13 mouse cellular contexts compared by ENCODE assay signal in the genomic region with DNA sequence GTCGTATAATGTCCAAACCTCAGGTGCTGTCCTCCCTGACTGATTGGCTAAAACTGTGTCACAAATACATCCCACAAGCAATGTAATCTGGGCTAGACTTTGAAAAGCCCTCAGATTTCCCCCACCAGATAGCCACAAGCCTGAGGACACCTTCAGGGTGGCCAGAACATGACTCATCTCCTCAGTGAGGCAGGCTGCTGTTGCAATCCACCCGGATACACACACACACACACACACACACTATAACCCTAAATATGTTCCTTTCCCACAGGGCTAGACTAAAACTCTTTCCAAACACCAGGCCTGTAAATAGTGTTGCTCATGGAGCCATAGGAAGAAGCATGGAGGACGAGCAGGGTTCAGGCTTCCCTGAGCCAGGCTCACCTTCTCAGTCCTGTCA. TPM values are rescaled to one million over a fixed set of nuclear protein-coding genes. Genes with fewer than 3 reads are reported as not detected.
DNase-seq lines count a peak whose midpoint lies in the region; ATAC-seq lines count a peak whose summit lies in the region.
"Had no signal": no experiment of that assay in that cellular context is flagged by ENCODE, and none has a peak within 500 bp of the region (broad histone marks: within the 10 kb centered on the region; RNA-seq: fewer than 3 reads in every experiment).

No protein-coding gene starts in this region.

- ATAC-seq in hindbrain, embryonic 11.5 days (ENCODE audit: low FRiP score) = no peak
- no peak for ATAC-seq in hindbrain, embryonic 16.5 days
- no peak for ATAC-seq in embryonic facial prominence, embryonic 11.5 days (replicated peaks; ENCODE audit: insufficient number of reproducible peaks, low FRiP score, low TSS enrichment, low read depth)
- 0 out of 2 replicates have a peak, but pooled peaks have one; percentile 16 for ATAC-seq in midbrain, embryonic 12.5 days (ENCODE audit: low FRiP score, low read depth)
- ATAC-seq: activated CD4-positive, CD25-positive, alpha-beta regulatory T cell, adult 4 months had no signal

- DNase-seq in adrenal gland, adult 2 months = peak; percentile 65
- no peak for DNase-seq in adrenal gland, postnatal 4 days (ENCODE audit: low spot score in 2 of 2)
- no peak for DNase-seq in hindbrain, embryonic 11.5 days (ENCODE audit: low spot score)
- no peak for DNase-seq in embryonic facial prominence, embryonic 11.5 days (ENCODE audit: low spot score)
- no peak for DNase-seq in yolk sac, embryonic 10.5 days (ENCODE audit: low spot score)
- DNase-seq in frontal cortex, postnatal 14 days (ENCODE audit: low spot score in 2 of 2) = no peak
- DNase-seq: B cell, adult 2 months; right cerebral cortex, postnatal 4 days had no signal

- peak overlapping the region; percentile 25; the same call in 1 of the 2 replicates for H3K27ac ChIP-seq in hindbrain, embryonic 11.5 days (ENCODE audit: low read depth, low read length)
- no peak overlapping the region for H3K27ac ChIP-seq in hindbrain, embryonic 16.5 days (ENCODE audit: low read depth, low read length)
- H3K27ac ChIP-seq in embryonic facial prominence, embryonic 11.5 days (replicated peaks; ENCODE audit: low read depth, low read length) = peak overlapping the region; percentile 35; the same call in 1 of the 2 replicates
- peak overlapping the region; percentile 63 for H3K27ac ChIP-seq in midbrain, embryonic 12.5 days (replicated peaks)
- H3K27ac ChIP-seq: left cerebral cortex, adult 2 months had no signal

- H3K4me3 ChIP-seq in hindbrain, embryonic 11.5 days (ENCODE audit: low read depth, low read length) = no peak overlapping the region
- H3K4me3 ChIP-seq in hindbrain, embryonic 16.5 days (ENCODE audit: low read length) = no peak overlapping the region
- H3K4me3 ChIP-seq in embryonic facial prominence, embryonic 11.5 days (ENCODE audit: low read depth, low read length) = no peak overlapping the region
- no peak overlapping the region for H3K4me3 ChIP-seq in midbrain, embryonic 12.5 days
- H3K4me3 ChIP-seq: erythroblast, embryonic 14.5 days; left cerebral cortex, adult 2 months had no signal

- no peak overlapping the region for H3K4me2 ChIP-seq in hindbrain, embryonic 11.5 days (replicated peaks; ENCODE audit: low read depth, low read length)
- no peak overlapping the region for H3K4me2 ChIP-seq in hindbrain, embryonic 16.5 days (ENCODE audit: low read length)
- H3K4me2 ChIP-seq in embryonic facial prominence, embryonic 11.5 days (ENCODE audit: low read depth, low read length) = no peak overlapping the region
- H3K4me2 ChIP-seq in midbrain, embryonic 12.5 days (replicated peaks) = no peak overlapping the region

- no peaks in the 10 kb centered on the region for H3K27me3 ChIP-seq in hindbrain, embryonic 11.5 days (ENCODE audit: control insufficient read depth, insufficient read depth, low read length)
- no peaks in the 10 kb centered on the region for H3K27me3 ChIP-seq in hindbrain, embryonic 16.5 days (replicated peaks; ENCODE audit: control insufficient read depth, insufficient read depth, low read length)
- H3K27me3 ChIP-seq in embryonic facial prominence, embryonic 11.5 days (ENCODE audit: control insufficient read depth, insufficient read depth, low read length) = no peaks in the 10 kb centered on the region
- no peaks in the 10 kb centered on the region for H3K27me3 ChIP-seq in midbrain, embryonic 12.5 days

- no peaks in the 10 kb centered on the region for H3K36me3 ChIP-seq in hindbrain, embryonic 11.5 days (ENCODE audit: control insufficient read depth, insufficient read depth, low read length)
- H3K36me3 ChIP-seq in hindbrain, embryonic 16.5 days (ENCODE audit: control insufficient read depth, insufficient read depth, low read length) = no peaks in the 10 kb centered on the region
- no peaks in the 10 kb centered on the region for H3K36me3 ChIP-seq in embryonic facial prominence, embryonic 11.5 days (replicated peaks; ENCODE audit: control insufficient read depth, insufficient read depth, low read depth, low read length)
- H3K36me3 ChIP-seq in midbrain, embryonic 12.5 days = no peaks in the 10 kb centered on the region

- H3K9me3 ChIP-seq in hindbrain, embryonic 11.5 days (ENCODE audit: control insufficient read depth, low read length) = no peaks in the 10 kb centered on the region
- no peaks in the 10 kb centered on the region for H3K9me3 ChIP-seq in hindbrain, embryonic 16.5 days (ENCODE audit: control insufficient read depth, low read length)
- no peaks in the 10 kb centered on the region for H3K9me3 ChIP-seq in embryonic facial prominence, embryonic 11.5 days (replicated peaks; ENCODE audit: control insufficient read depth, low read length)
- H3K9me3 ChIP-seq in midbrain, embryonic 12.5 days = no peaks in the 10 kb centered on the region

- 80% methylated on average over 3 of the region's 3 CpGs for WGBS in hindbrain, embryonic 11.5 days
- 81% methylated on average over 3 of the region's 3 CpGs for WGBS in hindbrain, embryonic 16.5 days
- WGBS in embryonic facial prominence, embryonic 11.5 days = 78% methylated on average over 3 of the region's 3 CpGs
- WGBS in midbrain, embryonic 12.5 days = 87% methylated on average over 3 of the region's 3 CpGs

- H3K4me1 ChIP-seq in hindbrain, embryonic 11.5 days (replicated peaks; ENCODE audit: control insufficient read depth, insufficient read depth, low read length) = no peaks in the 10 kb centered on the region
- peaks cover 5% of the 10 kb centered on the region; the same call in 1 of the 2 replicates for H3K4me1 ChIP-seq in hindbrain, embryonic 16.5 days (ENCODE audit: control insufficient read depth, insufficient read depth, low read depth, low read length)
- no peaks in the 10 kb centered on the region for H3K4me1 ChIP-seq in embryonic facial prominence, embryonic 11.5 days (ENCODE audit: control insufficient read depth, insufficient read depth, low read length)
- peaks cover 15% of the 10 kb centered on the region for H3K4me1 ChIP-seq in midbrain, embryonic 12.5 days

- H3K9ac ChIP-seq in hindbrain, embryonic 11.5 days (ENCODE audit: low read depth, low read length) = no peak overlapping the region
- no peak overlapping the region for H3K9ac ChIP-seq in hindbrain, embryonic 16.5 days (ENCODE audit: low read depth, low read length)
- H3K9ac ChIP-seq in embryonic facial prominence, embryonic 11.5 days (replicated peaks; ENCODE audit: low read length) = no peak overlapping the region
- H3K9ac ChIP-seq in midbrain, embryonic 12.5 days (replicated peaks) = no peak overlapping the region

RNA-seq across cellular contexts. Expression of a gene that starts 58.6 kb away (rescaled TPM):
- total RNA-seq in adrenal gland, adult 2 months (2021) = 10 to 100 TPM; 30.2 to 40.3 TPM
- 22.9 and 25.6 TPM in 2 replicates for polyA plus RNA-seq in adrenal gland, adult 2 months (2012; rRNA removed)
- total RNA-seq in adrenal gland, postnatal 4 days (2021) = 10 to 100 TPM; 52.3 to 72.3 TPM
- polyA plus RNA-seq in hindbrain, embryonic 11.5 days (2014; fragmentation: Nextera tagmentation; extraction: Ambion mirVana) = 30.6 and 37.7 TPM in 2 replicates
- 95.5 and 108 TPM in 2 replicates for polyA plus RNA-seq in hindbrain, embryonic 16.5 days (2015; fragmentation: Nextera tagmentation; extraction: Ambion mirVana)
- 23.8 and 27.8 TPM in 2 replicates for polyA plus RNA-seq in embryonic facial prominence, embryonic 11.5 days (2014; fragmentation: Nextera tagmentation; extraction: Ambion mirVana)
- polyA plus RNA-seq in midbrain, embryonic 12.5 days (2016; fragmentation: Nextera tagmentation; extraction: Ambion mirVana) = 67.9 and 68.9 TPM in 2 replicates
